Mouse (Mus musculus): Measurements from ENCODE around the gene Dis3l2.

- TF ChIP-seq KAT2A (IDR thresholded peaks at IDR 0.05; ENCODE audit: insufficient replicate concordance, low read length) (no peak), ELF1 (IDR thresholded peaks at IDR 0.05; ENCODE audit: low read depth, low read length) (no peak), ZMIZ1 (IDR thresholded peaks at IDR 0.05; ENCODE audit: low read depth, low read length) (no peak), CHD1 (IDR thresholded peaks at IDR 0.05; ENCODE audit: low read depth, low read length) (no peak), CTCF (conservative IDR thresholded peaks at IDR 0.05 in 1 of 2, IDR thresholded peaks at IDR 0.05 in 1 of 2; ENCODE audit: low read depth in 2 of 2, low read length in 2 of 2) (no peak), E2F4 (IDR thresholded peaks at IDR 0.05; ENCODE audit: insufficient replicate concordance, low read depth, low read length) (no peak), TCF12 (IDR thresholded peaks at IDR 0.05; ENCODE audit: low read depth, low read length) (no peak), POLR2A (IDR thresholded peaks at IDR 0.05; ENCODE audit: low read depth, low read length) (no peak), POLR2AphosphoS2 (IDR thresholded peaks at IDR 0.05; ENCODE audit: low read depth, low read length) (no peak), ZC3H11A (IDR thresholded peaks at IDR 0.05; ENCODE audit: low read depth, low read length) (no peak), GABPA (IDR thresholded peaks at IDR 0.05; ENCODE audit: insufficient replicate concordance, low read depth, low read length) (no peak), ZNF384 (IDR thresholded peaks at IDR 0.05; ENCODE audit: low read depth, low read length) (no peak), ZKSCAN1 (IDR thresholded peaks at IDR 0.05; ENCODE audit: borderline replicate concordance, low read depth, low read length) (no peak), USF2 (conservative IDR thresholded peaks at IDR 0.05; ENCODE audit: low read depth, low read length) (no peak)
Observed at GRCm38 (mm10) chr1:87020714-87021113, 317.1 kb downstream of the Dis3l2 start.

Data from CH12.LX (cell line).